Mouse (Mus musculus) neural tube, embryonic 10.5 days (tissue): ENCODE measurements around the gene Tcerg1l.
A peak's percentile ranks its signal among the peaks of the same experiment; 100 is the strongest.

Source experiments
- DNase-seq: peaks from one replicate; pipeline ENCODE4 v3.0.0-alpha.2; 2017; ENCODE audit warnings: low spot score; ENCODE audit errors: extremely low spot score

Tcerg1l gene

DNA sequence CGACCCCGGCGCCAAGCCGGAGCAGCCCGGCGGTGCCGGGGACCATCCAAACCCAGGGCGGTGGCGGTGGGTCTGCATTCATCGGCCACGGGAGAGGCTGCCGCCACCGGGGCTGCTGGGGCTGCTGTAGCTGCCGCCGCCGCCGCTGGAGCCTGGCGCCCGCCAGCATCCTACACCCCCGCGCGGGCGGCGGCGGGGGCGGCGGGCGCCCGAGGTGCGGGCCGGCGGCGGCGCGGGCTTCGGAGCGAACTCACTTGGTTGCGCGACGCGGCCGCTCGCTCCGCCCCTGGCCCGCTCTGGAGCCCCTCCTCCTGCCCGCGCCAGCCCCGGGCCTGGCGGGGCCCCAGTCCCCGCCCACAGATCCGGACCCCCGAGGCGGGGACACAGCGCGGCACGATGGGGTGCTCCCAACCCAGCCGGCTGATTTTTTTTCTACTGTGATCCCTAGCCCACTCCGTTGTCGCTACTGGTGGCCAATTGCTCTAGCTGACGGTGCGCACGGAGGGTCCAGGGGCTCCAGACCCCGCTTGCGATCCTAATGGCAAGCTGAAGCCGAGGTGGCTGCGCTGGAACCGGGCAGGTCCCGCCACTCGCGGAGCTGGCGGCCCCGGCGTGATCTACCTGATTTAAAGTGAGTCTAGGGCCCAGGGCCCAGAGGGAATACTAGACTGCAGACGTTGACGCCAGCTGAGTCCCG is at the start of gene Tcerg1l:
Gene Tcerg1l, minus strand, starts transcription at position 246 of the 697 bp plus-strand sequence.
- DNase-seq, result peak; percentile 75

GRCm38 (mm10) chr7:138442096-138442495 is 44.6 kb upstream of the Tcerg1l start:
- DNase-seq, result no peak

DNA sequence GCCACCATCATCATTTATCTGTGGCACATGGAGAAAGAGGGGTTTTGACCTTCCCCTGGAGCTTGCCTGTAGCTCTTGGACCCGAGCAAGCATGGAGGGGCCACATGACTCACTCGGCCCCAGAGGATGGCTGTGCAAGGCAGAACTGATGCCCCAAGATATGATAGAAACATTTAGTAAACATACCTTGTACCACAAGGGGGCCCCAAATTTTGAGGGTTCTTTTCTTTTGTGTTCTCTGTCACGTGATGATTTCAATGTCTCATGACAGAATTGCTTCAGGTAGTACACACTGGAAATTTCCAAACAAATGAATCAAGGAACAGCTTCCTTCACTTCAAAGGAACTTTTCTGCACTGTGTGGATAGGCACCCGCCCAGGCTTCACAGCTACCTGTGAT is 35.0 kb upstream of the Tcerg1l start:
- no peak for DNase-seq

GRCm38 (mm10) chr7:138431456-138431855 is 33.9 kb upstream of the Tcerg1l start:
- DNase-seq, result no peak

DNA sequence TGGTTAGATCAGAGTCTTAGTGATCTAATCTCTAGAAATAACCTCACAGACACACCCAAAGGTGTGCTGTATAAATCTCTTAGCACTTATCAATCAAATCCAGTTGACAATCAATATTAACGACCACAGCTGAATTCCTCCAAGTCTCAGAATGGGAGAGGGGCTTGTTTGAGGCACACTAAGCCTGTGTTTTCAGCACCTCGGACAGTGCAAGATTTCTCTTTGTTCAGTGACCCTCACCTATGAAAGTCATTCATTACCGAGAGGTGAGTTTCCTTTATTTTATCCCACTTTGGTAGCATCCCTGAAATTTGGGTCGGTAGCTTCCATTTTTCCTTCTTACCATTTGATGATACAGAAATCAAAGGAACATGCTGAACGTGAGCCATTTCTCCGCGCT is 32.4 kb upstream of the Tcerg1l start:
- DNase-seq, result no peak

DNA sequence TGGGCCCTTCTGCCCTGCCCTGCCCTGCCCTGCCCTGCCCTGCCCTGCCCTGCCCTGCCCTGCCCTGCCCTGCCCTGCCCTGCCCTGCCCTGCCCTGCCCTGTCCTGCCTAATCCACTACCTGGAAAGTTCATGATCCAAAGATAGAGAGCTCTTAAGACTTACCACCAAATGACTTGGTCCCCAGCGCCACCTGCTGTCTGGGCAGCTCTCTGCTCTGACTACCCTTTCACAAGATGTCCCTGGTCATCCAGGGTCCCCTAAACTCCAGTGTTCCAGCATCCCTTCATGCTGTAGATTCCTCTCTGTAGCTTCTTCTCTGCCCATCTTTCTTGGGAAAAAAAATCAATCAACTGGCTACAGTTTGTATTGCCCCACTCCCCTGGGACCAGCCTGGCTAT is 31.3 kb upstream of the Tcerg1l start:
- peak; percentile 23 for DNase-seq

DNA sequence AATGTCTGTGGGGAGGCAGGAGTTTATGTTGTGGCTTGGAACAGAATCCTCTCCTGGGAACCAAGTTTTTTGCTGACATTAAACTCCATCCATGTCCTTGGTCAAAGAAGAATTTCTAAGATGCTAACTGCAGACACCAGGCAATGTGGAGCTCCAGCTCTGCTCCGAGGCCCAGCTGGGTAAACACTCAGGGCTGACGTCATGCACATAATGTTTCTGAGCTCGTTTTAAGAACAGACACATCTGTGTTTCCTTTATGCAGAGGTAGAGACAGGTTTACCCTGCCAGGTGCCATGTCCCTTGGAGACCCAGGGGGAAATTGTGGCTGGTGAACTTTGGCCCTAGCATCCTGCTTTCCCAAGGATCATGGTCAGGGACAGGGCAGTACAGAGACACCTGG is 29.9 kb upstream of the Tcerg1l start:
- DNase-seq, result peak; percentile 32

DNA sequence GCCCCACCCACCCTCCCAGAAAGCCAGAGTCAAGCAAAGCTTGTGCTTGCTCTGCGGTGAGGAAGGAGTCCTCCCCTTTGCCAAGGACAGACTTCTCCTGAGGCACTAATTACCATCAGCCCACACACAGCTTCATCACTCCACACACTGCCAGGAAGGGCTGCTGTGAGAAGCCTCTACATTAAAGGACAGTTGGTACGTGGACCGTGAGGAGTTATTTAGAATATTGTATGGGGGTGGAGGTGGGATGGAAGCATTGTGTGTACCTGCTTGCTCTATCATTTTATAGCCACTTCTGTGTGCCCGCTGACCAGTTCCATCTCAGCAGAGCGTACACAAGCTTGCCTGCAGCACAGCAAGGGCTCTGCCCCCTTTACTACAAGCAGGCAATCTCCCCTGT is 16.0 kb upstream of the Tcerg1l start:
- DNase-seq, result no peak

DNA sequence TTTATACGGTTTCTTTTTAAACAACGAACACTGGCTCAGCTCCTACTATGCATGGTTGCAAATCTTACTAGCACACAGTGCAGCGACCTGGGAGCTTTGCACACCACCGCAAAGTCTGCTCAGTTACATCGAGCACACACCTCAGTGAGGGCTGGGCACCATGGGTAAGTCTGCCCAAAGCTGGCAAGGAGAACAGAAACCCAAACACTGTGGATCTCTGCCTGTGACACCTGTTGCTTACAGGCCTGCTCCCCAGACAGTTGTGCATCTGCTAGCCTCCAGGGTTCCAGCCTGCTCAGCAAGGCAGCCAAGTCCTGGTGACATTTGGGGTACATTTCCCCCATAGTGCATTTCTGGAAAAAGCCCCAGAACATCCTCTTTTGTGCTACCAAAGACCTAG is 4.1 kb upstream of the Tcerg1l start:
- DNase-seq, result no peak

GRCm38 (mm10) chr7:138400506-138401272 is 3.2 kb upstream of the Tcerg1l start:
- no peak for DNase-seq

GRCm38 (mm10) chr7:138398182-138398793 is 758 bp upstream of the Tcerg1l start:
- DNase-seq, result peak; percentile 86

DNA sequence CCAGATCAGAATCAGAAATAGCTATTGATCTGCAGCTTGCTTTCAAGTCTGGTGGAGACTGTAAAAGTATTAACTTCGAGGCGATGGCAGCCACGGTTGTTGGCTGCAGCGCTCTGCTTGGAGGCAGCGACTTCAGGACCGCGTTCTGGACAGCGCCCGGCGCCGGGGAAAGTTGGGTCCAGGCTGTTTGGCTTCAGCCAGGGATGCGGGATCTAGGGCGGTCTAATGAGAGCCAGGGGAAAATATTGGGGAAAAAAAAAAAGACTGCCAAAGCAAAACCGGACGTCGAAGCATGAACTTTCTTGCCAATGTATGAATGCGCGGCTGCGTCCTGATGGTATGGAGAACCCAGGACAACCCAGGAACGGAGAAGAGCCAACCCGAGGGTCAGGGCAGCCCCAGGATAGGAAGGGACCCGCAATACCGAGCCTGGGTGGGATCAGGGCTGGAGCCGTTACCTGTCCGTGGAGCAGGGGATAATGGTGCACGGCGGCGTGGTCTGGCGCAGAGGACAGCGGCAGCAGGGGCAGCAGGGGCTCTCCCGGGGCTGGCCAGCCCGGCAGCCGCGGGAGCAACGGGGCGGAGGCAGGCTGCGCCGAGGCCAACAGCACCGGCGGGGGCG is 556 bp downstream of the Tcerg1l start:
- peak; percentile 77 for DNase-seq

- DNase-seq, result no peak
Measured at GRCm38 (mm10) chr7:138396109-138396862, 1.2 kb downstream of the Tcerg1l start.

DNA sequence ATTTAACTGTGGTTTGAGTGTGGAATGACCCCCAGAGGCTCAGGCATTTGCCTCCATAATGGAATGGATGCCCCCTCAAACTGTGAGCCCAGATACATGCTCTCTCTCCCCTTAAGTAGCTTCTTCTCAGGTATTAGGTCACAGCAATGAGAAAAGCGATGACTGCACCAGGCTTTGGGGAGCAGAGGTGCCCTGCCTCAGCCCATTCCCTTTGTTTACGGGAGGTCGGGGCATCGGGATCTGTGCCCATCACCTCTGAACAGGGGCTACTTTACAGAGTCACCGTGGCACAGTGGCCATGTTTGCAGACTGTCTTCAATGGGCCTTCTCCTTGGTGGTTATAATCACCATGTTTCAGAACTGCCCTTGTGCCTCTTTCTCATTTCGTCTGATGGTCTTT is 7.6 kb downstream of the Tcerg1l start:
- no peak for DNase-seq

DNA sequence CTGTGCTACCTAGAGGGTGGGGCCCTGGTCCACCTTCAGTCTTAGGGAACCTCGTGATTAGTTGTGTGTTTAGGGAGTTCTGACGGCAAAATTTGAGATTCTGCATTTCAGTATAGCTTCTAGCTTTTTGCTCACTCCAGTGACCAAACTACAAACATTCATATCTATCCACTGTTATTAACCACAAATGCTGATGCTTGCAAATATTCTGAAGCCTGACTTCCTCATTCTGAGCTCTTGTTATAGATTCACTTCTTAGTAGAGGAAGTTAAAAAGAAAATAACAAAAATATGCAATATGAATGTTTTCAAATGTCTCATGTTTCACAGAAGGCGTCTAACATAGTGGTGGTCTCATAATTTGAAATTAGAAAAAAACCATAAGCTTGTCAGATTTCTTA is 8.5 kb downstream of the Tcerg1l start:
- no peak for DNase-seq

DNA sequence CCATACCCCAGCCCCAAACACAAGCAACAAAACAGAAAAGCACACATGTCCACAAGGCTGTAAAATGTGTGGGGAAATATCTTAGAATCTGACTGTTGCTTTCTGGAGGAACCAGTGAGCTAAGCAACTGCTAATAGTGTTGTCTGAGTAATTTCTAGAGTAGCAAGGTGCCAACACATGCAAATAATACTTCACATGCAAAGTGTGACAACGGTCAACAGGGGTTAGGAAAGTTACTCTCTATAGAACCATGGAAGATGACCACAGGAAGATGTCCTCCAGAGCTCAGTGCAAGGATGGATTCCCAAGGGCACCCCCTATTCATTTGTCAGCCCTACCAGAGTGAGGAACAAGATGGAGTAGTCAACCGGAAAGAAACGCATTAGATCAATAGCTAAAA is 18.3 kb downstream of the Tcerg1l start:
- no peak for DNase-seq

DNA sequence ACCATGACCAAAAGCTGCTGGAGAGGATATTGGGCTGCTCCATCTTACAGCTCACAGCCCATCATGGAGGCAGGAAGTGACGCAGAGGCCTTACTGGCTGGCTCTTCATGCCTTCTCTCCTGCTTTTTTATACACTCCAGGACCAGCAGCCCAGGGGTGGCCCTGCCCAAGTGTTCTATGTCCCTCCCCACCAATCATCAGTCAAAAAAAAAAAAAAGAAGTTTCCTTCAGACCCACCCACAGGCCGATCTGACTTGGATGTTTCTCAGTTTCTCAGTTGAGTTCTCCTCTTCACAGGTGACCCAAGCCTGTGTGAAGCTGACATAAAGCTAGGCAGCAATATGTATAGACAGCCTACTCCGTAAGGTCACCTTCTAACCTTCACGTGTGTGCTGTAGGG is 19.0 kb downstream of the Tcerg1l start:
- DNase-seq, result no peak

GRCm38 (mm10) chr7:138375573-138375972 is 22.0 kb downstream of the Tcerg1l start:
- DNase-seq, result no peak

GRCm38 (mm10) chr7:138374376-138374775 is 23.2 kb downstream of the Tcerg1l start:
- no peak for DNase-seq

DNA sequence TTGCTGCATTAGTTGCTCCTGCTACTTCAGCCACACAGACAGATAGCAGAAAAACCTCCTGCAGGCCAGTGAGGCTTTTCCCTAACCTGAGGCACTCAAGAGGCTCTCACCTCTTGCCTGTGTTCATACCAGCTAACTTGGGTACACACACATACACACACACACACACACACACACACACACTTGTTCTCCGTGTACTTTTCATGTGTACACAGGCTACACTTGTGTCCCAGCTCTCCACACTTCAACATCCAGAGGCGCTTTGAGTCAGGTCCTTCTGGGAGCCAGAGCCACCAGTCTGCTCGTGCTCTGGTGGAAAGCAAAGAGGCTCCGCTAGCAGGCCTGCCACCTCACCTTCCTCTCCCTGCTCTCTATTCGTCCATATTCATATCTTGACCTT is 24.0 kb downstream of the Tcerg1l start:
- no peak for DNase-seq

DNA sequence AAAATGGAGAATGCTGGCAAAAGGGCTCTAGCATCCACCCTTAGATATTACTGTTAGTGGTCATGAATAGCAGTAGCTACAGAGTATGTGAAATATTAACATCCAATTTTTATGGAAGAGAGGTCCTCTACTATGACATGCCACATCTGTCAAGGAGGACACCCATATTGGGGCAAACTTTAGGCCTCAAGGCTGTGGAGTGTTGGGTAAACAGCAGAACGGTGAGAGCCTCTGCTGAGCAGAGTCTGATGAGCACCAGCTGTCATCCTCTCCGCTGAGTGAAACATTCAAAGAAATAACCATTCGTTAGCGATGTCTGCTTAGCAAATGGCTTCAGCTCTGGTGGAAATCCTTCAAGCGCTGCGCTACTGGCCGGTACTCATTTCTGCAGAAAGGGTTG is 30.0 kb downstream of the Tcerg1l start:
- DNase-seq, result no peak
